Mouse (Mus musculus): ENCODE measurements around the gene Pitpnb. TPM values are rescaled to one million over a fixed set of nuclear protein-coding genes. Genes with fewer than 3 reads are reported as not detected.

Gene Pitpnb
- total and polyA plus RNA-seq, 2 experiments from 2014 or later: 9.0 to 79.9 TPM

GRCm38 (mm10) chr5:111335939-111336691, 5.6 kb downstream of the Pitpnb start:
- Histone ChIP-seq H3K4me2 (ENCODE audit: low read depth, low read length) (no peak overlapping the region), H3K27ac (no peak overlapping the region), H3K27me3 (ENCODE audit: insufficient read depth, low read length) (no peaks in the 10 kb centered on the region), H3K9ac (replicated peaks; ENCODE audit: low read length) (no peak overlapping the region), H3K4me3 (ENCODE audit: low read length) (no peak overlapping the region), H3K9me3 (ENCODE audit: low read length) (no peaks in the 10 kb centered on the region), H3K4me1 (ENCODE audit: insufficient read depth, low read length) (no peaks in the 10 kb centered on the region; the same call in 1 of the 2 replicates), H3K36me3 (ENCODE audit: insufficient read depth, low read length) (peaks cover 20% of the 10 kb centered on the region; the same call in 1 of the 2 replicates)
- ATAC-seq (no peak), DNase-seq (ENCODE audit: low spot score) (no peak)
- WGBS: 87% methylated on average over 8 of the region's 8 CpGs
- no peak for TF ChIP-seq CTCF (IDR thresholded peaks at IDR 0.05; ENCODE audit: low read depth)

GRCm38 (mm10) chr5:111341609-111342008, 11.0 kb downstream of the Pitpnb start:
- H3K4me2 ChIP-seq (ENCODE audit: low read depth, low read length): no peak overlapping the region
- WGBS: 49% methylated on average over 5 of the region's 5 CpGs
- DNase-seq (ENCODE audit: low spot score) (peak; percentile 80), ATAC-seq (no peak)
- peak; percentile 85 for TF ChIP-seq CTCF (IDR thresholded peaks at IDR 0.05; ENCODE audit: low read depth)
- H3K4me3 ChIP-seq (ENCODE audit: low read length): no peak overlapping the region
- no peaks in the 10 kb centered on the region for H3K4me1 ChIP-seq (ENCODE audit: insufficient read depth, low read length)
- no peaks in the 10 kb centered on the region for H3K27me3 ChIP-seq (ENCODE audit: insufficient read depth, low read length)
- H3K36me3 ChIP-seq (ENCODE audit: insufficient read depth, low read length): peaks cover 30% of the 10 kb centered on the region; the same call in 1 of the 2 replicates
- H3K27ac ChIP-seq: no peak overlapping the region
- no peaks in the 10 kb centered on the region for H3K9me3 ChIP-seq (ENCODE audit: low read length)
- no peak overlapping the region for H3K9ac ChIP-seq (replicated peaks; ENCODE audit: low read length)

GRCm38 (mm10) chr5:111344721-111345400, 14.3 kb downstream of the Pitpnb start:
- no peak for ATAC-seq
- H3K27ac ChIP-seq: no peak overlapping the region
- WGBS: 71% methylated on average over 2 of the region's 2 CpGs

GRCm38 (mm10) chr5:111356811-111357617, 26.5 kb downstream of the Pitpnb start:
- no peak overlapping the region for H3K9ac ChIP-seq (replicated peaks; ENCODE audit: low read length)
- TF ChIP-seq CTCF (IDR thresholded peaks at IDR 0.05; ENCODE audit: low read depth): no peak
- no peak overlapping the region for H3K27ac ChIP-seq
- ATAC-seq: no peak
- no peaks in the 10 kb centered on the region for H3K27me3 ChIP-seq (ENCODE audit: insufficient read depth, low read length)
- no peak overlapping the region for H3K4me3 ChIP-seq (ENCODE audit: low read length)
- H3K4me2 ChIP-seq (ENCODE audit: low read depth, low read length): no peak overlapping the region
- H3K9me3 ChIP-seq (ENCODE audit: low read length): no peaks in the 10 kb centered on the region
- no peaks in the 10 kb centered on the region for H3K4me1 ChIP-seq (ENCODE audit: insufficient read depth, low read length)
- H3K36me3 ChIP-seq (ENCODE audit: insufficient read depth, low read length): peaks cover 24% of the 10 kb centered on the region
- no peak for DNase-seq (ENCODE audit: low spot score)
- 96% methylated on average over 12 of the region's 12 CpGs for WGBS

More at GRCm38 (mm10) chr5:111344721-111345400, 14.3 kb downstream of the Pitpnb start:
- Histone ChIP-seq H3K36me3 (ENCODE audit: insufficient read depth, low read length) (peaks cover 49% of the 10 kb centered on the region), H3K4me3 (ENCODE audit: low read length) (no peak overlapping the region), H3K4me2 (ENCODE audit: low read depth, low read length) (no peak overlapping the region), H3K27me3 (ENCODE audit: insufficient read depth, low read length) (no peaks in the 10 kb centered on the region), H3K9me3 (ENCODE audit: low read length) (no peaks in the 10 kb centered on the region), H3K4me1 (ENCODE audit: insufficient read depth, low read length) (no peaks in the 10 kb centered on the region), H3K9ac (replicated peaks; ENCODE audit: low read length) (no peak overlapping the region)
- no peak for TF ChIP-seq CTCF (IDR thresholded peaks at IDR 0.05; ENCODE audit: low read depth)
- DNase-seq (ENCODE audit: low spot score): no peak

GRCm38 (mm10) chr5:111360546-111360945, 30.0 kb downstream of the Pitpnb start:
- no peak overlapping the region for H3K4me2 ChIP-seq (ENCODE audit: low read depth, low read length)
- peaks cover 31% of the 10 kb centered on the region for H3K36me3 ChIP-seq (ENCODE audit: insufficient read depth, low read length)
- H3K27me3 ChIP-seq (ENCODE audit: insufficient read depth, low read length): no peaks in the 10 kb centered on the region
- H3K4me1 ChIP-seq (ENCODE audit: insufficient read depth, low read length): no peaks in the 10 kb centered on the region
- no peak overlapping the region for H3K4me3 ChIP-seq (ENCODE audit: low read length)
- ATAC-seq (no peak), DNase-seq (ENCODE audit: low spot score) (peak; percentile 60)
- TF ChIP-seq CTCF (IDR thresholded peaks at IDR 0.05; ENCODE audit: low read depth): peak; percentile 69
- no peak overlapping the region for H3K27ac ChIP-seq
- H3K9ac ChIP-seq (replicated peaks; ENCODE audit: low read length): no peak overlapping the region
- 69% methylated on average over 5 of the region's 5 CpGs for WGBS
- H3K9me3 ChIP-seq (ENCODE audit: low read length): no peaks in the 10 kb centered on the region

GRCm38 (mm10) chr5:111361058-111361457, 30.5 kb downstream of the Pitpnb start:
- Histone ChIP-seq H3K9ac (replicated peaks; ENCODE audit: low read length) (no peak overlapping the region), H3K27ac (no peak overlapping the region), H3K4me1 (ENCODE audit: insufficient read depth, low read length) (no peaks in the 10 kb centered on the region), H3K9me3 (ENCODE audit: low read length) (no peaks in the 10 kb centered on the region), H3K4me3 (ENCODE audit: low read length) (no peak overlapping the region), H3K36me3 (ENCODE audit: insufficient read depth, low read length) (peaks cover 31% of the 10 kb centered on the region), H3K27me3 (ENCODE audit: insufficient read depth, low read length) (no peaks in the 10 kb centered on the region), H3K4me2 (ENCODE audit: low read depth, low read length) (no peak overlapping the region)
- ATAC-seq: no peak
- WGBS: 87% methylated on average over 8 of the region's 8 CpGs
- no peak for TF ChIP-seq CTCF (IDR thresholded peaks at IDR 0.05; ENCODE audit: low read depth)
- no peak for DNase-seq (ENCODE audit: low spot score)
